Mouse (Mus musculus) heart, embryonic 13.5 days (tissue): ENCODE results near the gene Spock2. TPM values are rescaled to one million over a fixed set of nuclear protein-coding genes. Genes with fewer than 3 reads are reported as not detected.

Experiments
- ATAC-seq: fragments of 200-750 bp; cut with Nextera tagmentation; 2 replicates; pipeline ENCODE4 v1.8.0; 2017; ENCODE audit warnings: moderate TSS enrichment; ENCODE audit not compliant: insufficient number of reproducible peaks, low FRiP score, low TSS enrichment; ENCODE audit errors: extremely low read depth
- H3K27ac ChIP-seq: fragments of 300-500 bp; sonication (generic); replicated peaks from 2 replicates; pipeline ENCODE4 v1.5.1; 2015; ENCODE audit warnings: moderate library complexity, mild to moderate bottlenecking, inconsistent platforms
- H3K27me3 ChIP-seq: fragments of 300-500 bp; sonication (generic); replicated peaks from 2 replicates; pipeline ENCODE4 v1.6.1; 2015; ENCODE audit warnings: mild to moderate bottlenecking, inconsistent platforms
- H3K36me3 ChIP-seq: fragments of 300-500 bp; sonication (generic); 2 replicates; pipeline ENCODE4 v1.6.1; 2015; ENCODE audit warnings: mild to moderate bottlenecking, inconsistent platforms
- H3K4me1 ChIP-seq: fragments of 300-500 bp; sonication (generic); 2 replicates; pipeline ENCODE4 v1.6.1; 2015; ENCODE audit warnings: inconsistent platforms
- H3K4me2 ChIP-seq: fragments of 300-500 bp; sonication (generic); 2 replicates; pipeline ENCODE4 v1.6.1; 2015; ENCODE audit warnings: inconsistent platforms, mild to moderate bottlenecking, moderate library complexity
- H3K4me3 ChIP-seq: fragments of 300-500 bp; sonication (generic); 2 replicates; pipeline ENCODE4 v1.5.1; 2015; ENCODE audit warnings: moderate library complexity, mild to moderate bottlenecking, inconsistent platforms
- H3K9ac ChIP-seq: fragments of 300-500 bp; sonication (generic); 2 replicates; pipeline ENCODE4 v1.6.1; 2015; ENCODE audit warnings: inconsistent platforms, mild to moderate bottlenecking, moderate library complexity
- H3K9me3 ChIP-seq: fragments of 300-500 bp; sonication (generic); 2 replicates; pipeline ENCODE4 v1.6.1; 2016; ENCODE audit warnings: inconsistent platforms
- WGBS: fragments of 180-500 bp; shearing (Covaris S2); methylation state at CpG from one replicate; pipeline ENCODE4 v1.1.7; 2015; ENCODE audit warnings: mixed read lengths; 5-methylcytosine and 5-hydroxymethylcytosine counted together
- polyA plus RNA-seq: library from polyadenylated mRNA; unstranded; fragments of >200 nt; fragmentation: Nextera tagmentation; extraction: Ambion mirVana; gene quantifications from 2 replicates; pipeline ENCODE4 v1.2.1, GENCODE M21; 2015

The Spock2 gene
- polyA plus RNA-seq: 2.6 and 3.0 TPM in 2 replicates

GRCm38 (mm10) chr10:60106146-60106530, at the start of gene Spock2:
Gene Spock2, plus strand, starts transcription at chr10:60106219.
- no peak for ATAC-seq
- peaks cover 84% of the 10 kb centered on the region for H3K27me3 ChIP-seq
- peak within 1 kb of the TSS; percentile 76 for H3K9ac ChIP-seq
- H3K4me1 ChIP-seq: peaks cover 27% of the 10 kb centered on the region
- H3K4me3 ChIP-seq: peak within 1 kb of the TSS; percentile 61
- WGBS: under 1% methylated on average over 22 of the region's 22 CpGs
- H3K4me2 ChIP-seq: peak within 1 kb of the TSS; percentile 89
- H3K27ac ChIP-seq: no peak within 1 kb of the TSS
- no peaks in the 10 kb centered on the region for H3K9me3 ChIP-seq
- peaks cover under 1% of the 10 kb centered on the region for H3K36me3 ChIP-seq

- H3K4me1 ChIP-seq: peaks cover 12% of the 10 kb centered on the region
- H3K36me3 ChIP-seq: peaks cover 21% of the 10 kb centered on the region
- H3K27ac ChIP-seq: no peak overlapping the region
- ATAC-seq: no peak
- H3K4me3 ChIP-seq: no peak overlapping the region
- H3K9me3 ChIP-seq: peaks cover 11% of the 10 kb centered on the region
- H3K4me2 ChIP-seq: no peak overlapping the region
- WGBS: 74% methylated on average over 5 of the region's 5 CpGs
- 0 out of 2 replicates have a peak, but pooled peaks cover 3% of the 10 kb centered on the region for H3K27me3 ChIP-seq
- H3K9ac ChIP-seq: no peak overlapping the region
Observed at GRCm38 (mm10) chr10:60062173-60062572, 43.8 kb upstream of the Spock2 start.

DNA sequence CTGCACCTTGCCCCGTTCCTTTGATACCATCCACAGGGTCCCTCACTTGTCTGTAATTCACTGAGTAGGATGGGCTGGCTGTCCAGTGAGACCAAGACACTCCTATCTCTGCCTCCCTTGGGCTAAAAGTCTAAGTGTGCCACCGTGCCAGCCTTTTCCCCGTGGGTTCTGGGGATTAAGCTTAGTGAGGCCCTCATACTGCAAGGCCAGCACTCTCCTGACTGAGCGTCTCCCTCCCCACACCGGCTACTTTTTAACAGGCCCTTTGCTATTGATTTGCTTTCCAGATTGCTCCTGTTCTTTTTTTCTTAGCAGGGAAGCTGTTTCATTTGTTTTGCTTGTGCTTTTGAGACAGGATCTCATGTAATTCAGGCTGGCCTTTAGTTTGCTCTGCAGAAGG, 43.1 kb upstream of the Spock2 start:
- Histone ChIP-seq H3K27ac (no peak overlapping the region), H3K9me3 (0 out of 2 replicates have a peak, but pooled peaks cover 3% of the 10 kb centered on the region), H3K4me2 (no peak overlapping the region), H3K9ac (0 out of 2 replicates have a peak overlapping the region, but pooled peaks have one; percentile 30), H3K27me3 (0 out of 2 replicates have a peak, but pooled peaks cover 3% of the 10 kb centered on the region), H3K4me3 (no peak overlapping the region), H3K4me1 (peaks cover 12% of the 10 kb centered on the region), H3K36me3 (peaks cover 16% of the 10 kb centered on the region)
- no peak for ATAC-seq
- 45% methylated on average over 5 of the region's 5 CpGs for WGBS

DNA sequence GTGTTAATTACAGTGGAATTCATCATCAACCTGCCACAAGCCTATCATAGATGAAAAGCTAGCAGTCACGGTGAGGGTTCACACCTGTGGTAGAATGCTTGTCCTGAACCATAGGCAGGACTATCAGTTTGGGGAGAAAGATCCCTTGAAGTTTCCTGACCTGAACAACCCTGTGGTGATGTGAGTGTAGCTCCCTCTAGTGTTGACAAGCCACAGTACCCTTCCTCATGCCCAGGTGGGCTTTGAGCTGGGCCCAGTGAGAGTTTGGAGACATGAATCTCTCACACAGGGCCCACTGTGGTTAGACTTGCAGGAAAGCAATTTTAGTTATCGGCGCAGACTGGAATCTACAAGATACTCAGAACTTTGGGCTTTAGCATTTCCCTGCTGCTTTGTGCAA, 39.5 kb upstream of the Spock2 start:
- no peak overlapping the region for H3K27ac ChIP-seq
- H3K4me2 ChIP-seq: no peak overlapping the region
- no peaks in the 10 kb centered on the region for H3K9me3 ChIP-seq
- WGBS: 66% methylated on average over 3 of the region's 3 CpGs
- H3K9ac ChIP-seq: no peak overlapping the region
- peaks cover 13% of the 10 kb centered on the region for H3K36me3 ChIP-seq
- ATAC-seq: no peak
- H3K4me3 ChIP-seq: no peak overlapping the region
- peaks cover 12% of the 10 kb centered on the region for H3K4me1 ChIP-seq
- H3K27me3 ChIP-seq: peaks cover 11% of the 10 kb centered on the region; the same call in 1 of the 2 replicates

GRCm38 (mm10) chr10:60075159-60075558, 30.9 kb upstream of the Spock2 start:
- no peak for ATAC-seq
- Histone ChIP-seq H3K27ac (no peak overlapping the region), H3K36me3 (no peaks in the 10 kb centered on the region), H3K4me2 (no peak overlapping the region), H3K4me1 (peaks cover 32% of the 10 kb centered on the region), H3K27me3 (peaks cover 37% of the 10 kb centered on the region), H3K9me3 (no peaks in the 10 kb centered on the region), H3K4me3 (no peak overlapping the region), H3K9ac (no peak overlapping the region)
- WGBS: 76% methylated on average over 1 of the region's 1 CpGs

DNA sequence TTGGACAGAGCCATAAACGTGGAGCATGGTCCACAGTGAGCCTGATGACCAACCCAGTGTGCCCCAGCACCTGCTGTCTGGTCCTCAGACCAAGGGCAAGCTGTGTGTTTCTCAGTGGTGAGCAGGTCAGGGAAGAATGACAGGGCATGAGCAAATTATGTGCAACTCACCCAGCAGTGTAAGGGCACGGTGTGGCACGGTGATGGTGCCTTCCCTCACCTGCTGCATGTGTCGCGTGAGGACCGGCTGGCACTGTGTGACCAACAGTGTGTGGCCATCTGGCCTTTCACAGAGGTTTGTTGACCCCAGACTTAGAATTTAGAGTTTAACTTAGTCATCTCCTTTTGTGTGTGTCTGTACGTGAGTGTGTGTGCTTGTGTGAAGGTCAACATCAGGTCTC, 28.8 kb upstream of the Spock2 start:
- Histone ChIP-seq H3K36me3 (no peaks in the 10 kb centered on the region), H3K4me2 (no peak overlapping the region), H3K27me3 (peaks cover 41% of the 10 kb centered on the region), H3K4me3 (no peak overlapping the region), H3K9ac (no peak overlapping the region), H3K9me3 (no peaks in the 10 kb centered on the region), H3K4me1 (peaks cover 53% of the 10 kb centered on the region), H3K27ac (no peak overlapping the region)
- no peak for ATAC-seq
- 94% methylated on average over 7 of the region's 7 CpGs for WGBS

DNA sequence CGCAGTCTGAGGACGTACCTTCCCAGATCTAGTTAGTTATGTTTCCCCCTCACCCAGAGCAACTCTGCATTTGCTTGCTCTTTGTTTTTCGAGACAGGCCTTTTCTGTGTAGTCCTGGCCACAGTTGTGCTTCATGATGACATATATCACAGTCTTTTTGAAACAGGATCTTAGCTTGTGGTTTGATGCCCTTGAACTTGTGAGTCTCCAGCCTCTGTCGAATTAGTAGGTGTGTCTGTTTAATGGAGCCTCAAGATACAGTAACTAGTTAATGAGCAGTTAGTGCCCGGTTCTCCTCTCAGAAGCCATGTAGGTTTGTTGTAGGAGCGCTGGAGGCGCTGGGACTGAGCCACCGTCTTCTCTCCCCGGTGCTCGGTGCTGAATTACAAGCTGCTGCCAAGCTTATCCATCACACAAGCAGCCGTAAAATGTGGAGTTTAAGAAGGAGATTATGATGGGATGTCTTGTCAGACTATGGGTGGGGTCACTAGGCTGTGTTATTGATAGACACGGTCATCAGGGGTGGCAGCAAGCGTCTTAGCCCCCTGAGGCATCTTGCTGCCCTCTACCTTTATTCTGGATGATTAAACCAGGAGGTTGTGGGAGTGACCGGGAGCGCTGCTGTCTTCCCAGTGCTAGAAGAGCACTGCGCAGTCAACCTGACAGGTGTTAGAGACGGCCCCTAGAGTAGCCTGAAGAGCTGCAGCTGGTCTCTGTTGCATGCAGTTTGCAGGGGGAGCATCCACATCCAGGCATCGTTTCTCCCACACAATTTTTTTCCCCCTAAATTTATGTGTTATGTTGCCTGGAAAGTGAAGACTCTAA, 28.1 kb upstream of the Spock2 start:
- 41% methylated on average over 18 of the region's 18 CpGs for WGBS
- peak overlapping the region; percentile 80 for H3K27ac ChIP-seq
- no peaks in the 10 kb centered on the region for H3K9me3 ChIP-seq
- H3K27me3 ChIP-seq: peaks cover 48% of the 10 kb centered on the region
- H3K4me3 ChIP-seq: peak overlapping the region; percentile 10; the same call in 1 of the 2 replicates
- no peak overlapping the region for H3K9ac ChIP-seq
- no peak for ATAC-seq
- H3K4me1 ChIP-seq: peaks cover 60% of the 10 kb centered on the region
- no peaks in the 10 kb centered on the region for H3K36me3 ChIP-seq
- peak overlapping the region; percentile 57 for H3K4me2 ChIP-seq

DNA sequence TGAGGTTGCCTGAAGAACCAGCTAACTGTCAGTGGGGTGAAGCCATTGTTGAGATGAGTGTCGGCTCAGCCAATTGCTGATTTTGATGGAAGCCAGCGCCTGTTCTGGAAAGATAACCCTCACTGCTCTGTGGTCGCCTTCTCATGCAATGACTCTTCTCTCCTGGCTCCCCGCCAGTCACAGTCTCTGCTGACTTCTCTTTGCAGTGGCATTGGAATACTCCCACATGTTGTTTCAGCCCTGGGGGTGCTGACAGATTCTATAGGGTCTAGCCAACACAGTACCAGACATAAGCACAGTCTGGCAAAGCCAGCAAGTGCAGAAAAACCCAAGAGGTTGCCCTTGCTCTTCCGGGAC, 27.5 kb upstream of the Spock2 start:
- WGBS: 16% methylated on average over 5 of the region's 5 CpGs
- Histone ChIP-seq H3K36me3 (no peaks in the 10 kb centered on the region), H3K9ac (no peak overlapping the region), H3K4me3 (peak overlapping the region; percentile 10; the same call in 1 of the 2 replicates), H3K9me3 (no peaks in the 10 kb centered on the region), H3K4me2 (peak overlapping the region; percentile 57), H3K27ac (peak overlapping the region; percentile 80), H3K27me3 (peaks cover 49% of the 10 kb centered on the region), H3K4me1 (peaks cover 61% of the 10 kb centered on the region)
- peak; percentile 49; the same call in 1 of the 2 replicates for ATAC-seq

DNA sequence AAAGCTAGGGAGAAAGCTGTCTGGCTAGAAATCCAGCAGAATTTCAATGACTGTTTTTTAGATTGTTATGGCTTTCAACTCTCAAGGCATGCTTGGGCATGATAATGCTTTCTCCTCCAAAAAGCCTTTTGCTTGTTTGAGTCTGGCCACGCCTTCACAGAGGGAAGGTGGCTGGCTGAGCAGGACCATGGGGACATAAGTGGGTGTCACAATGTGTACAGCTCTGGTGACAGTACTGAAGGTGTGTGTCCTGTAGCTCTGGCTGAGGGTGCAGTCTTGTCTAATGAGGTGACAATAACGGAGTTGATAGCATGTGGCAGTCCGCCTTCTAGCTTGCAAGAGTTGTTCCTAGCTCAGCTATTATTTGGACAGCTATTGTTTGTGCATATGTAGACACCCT, 25.8 kb upstream of the Spock2 start:
- H3K9me3 ChIP-seq: no peaks in the 10 kb centered on the region
- H3K4me3 ChIP-seq: no peak overlapping the region
- peaks cover 51% of the 10 kb centered on the region for H3K27me3 ChIP-seq
- H3K4me1 ChIP-seq: peaks cover 61% of the 10 kb centered on the region
- 47% methylated on average over 3 of the region's 3 CpGs for WGBS
- no peak for ATAC-seq
- H3K27ac ChIP-seq: peak overlapping the region; percentile 80
- H3K36me3 ChIP-seq: no peaks in the 10 kb centered on the region
- H3K4me2 ChIP-seq: peak overlapping the region; percentile 33
- no peak overlapping the region for H3K9ac ChIP-seq

GRCm38 (mm10) chr10:60080601-60080981, 25.4 kb upstream of the Spock2 start:
- Histone ChIP-seq H3K27ac (peak overlapping the region; percentile 80), H3K9me3 (no peaks in the 10 kb centered on the region), H3K4me3 (no peak overlapping the region), H3K9ac (peak overlapping the region; percentile 15; the same call in 1 of the 2 replicates), H3K27me3 (peaks cover 52% of the 10 kb centered on the region), H3K4me2 (peak overlapping the region; percentile 33), H3K36me3 (no peaks in the 10 kb centered on the region), H3K4me1 (peaks cover 64% of the 10 kb centered on the region)
- 20% methylated on average over 5 of the region's 5 CpGs for WGBS
- no peak for ATAC-seq

DNA sequence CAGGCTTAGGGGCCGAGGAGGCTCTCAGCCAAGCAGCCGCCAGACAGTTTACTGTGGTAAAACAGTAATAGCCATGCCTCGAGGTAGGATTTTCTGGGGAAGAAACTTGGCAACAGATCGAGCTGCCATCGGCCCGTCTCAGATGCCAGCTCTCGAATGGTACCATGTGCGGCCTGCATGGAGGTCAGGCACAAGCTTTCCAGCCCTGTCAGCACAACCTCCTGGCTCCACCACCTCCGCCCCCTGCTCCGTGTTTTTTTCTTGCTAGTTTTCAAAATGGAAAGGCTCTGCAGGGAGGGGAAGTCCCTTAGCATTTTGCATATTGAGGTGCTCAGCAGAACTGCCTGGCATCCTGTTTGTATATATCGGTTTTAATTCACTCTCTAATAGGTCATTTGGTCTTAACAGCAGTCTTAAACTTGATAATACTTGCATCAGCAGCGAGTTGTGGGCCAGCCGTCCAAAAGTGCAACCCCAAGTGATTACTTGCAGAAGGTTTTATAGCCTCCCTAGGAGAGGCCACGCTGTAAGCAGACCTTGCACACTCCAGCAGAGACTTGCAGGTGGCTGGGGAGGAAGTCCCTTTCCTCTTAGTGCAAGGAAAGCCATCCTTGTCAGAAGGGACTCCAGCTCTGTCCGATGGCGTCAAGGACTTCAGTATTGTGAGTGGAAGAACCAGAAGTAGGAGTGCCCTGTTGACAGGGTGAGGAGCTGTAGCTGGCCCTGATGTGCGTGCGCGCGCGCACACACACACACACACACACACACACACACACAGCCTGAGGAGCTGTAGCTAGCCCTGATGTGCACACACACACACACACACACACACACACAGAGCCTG, 24.8 kb upstream of the Spock2 start:
- H3K4me3 ChIP-seq: no peak overlapping the region
- peaks cover 47% of the 10 kb centered on the region for H3K27me3 ChIP-seq
- H3K4me2 ChIP-seq: peak overlapping the region; percentile 33
- no peaks in the 10 kb centered on the region for H3K36me3 ChIP-seq
- peak overlapping the region; percentile 80 for H3K27ac ChIP-seq
- peak overlapping the region; percentile 15; the same call in 1 of the 2 replicates for H3K9ac ChIP-seq
- H3K4me1 ChIP-seq: peaks cover 70% of the 10 kb centered on the region
- no peak for ATAC-seq
- 45% methylated on average over 21 of the region's 21 CpGs for WGBS
- H3K9me3 ChIP-seq: no peaks in the 10 kb centered on the region
